Mouse (Mus musculus): ENCODE measurements around the gene Fyn. TPM values are rescaled to one million over a fixed set of nuclear protein-coding genes. Genes with fewer than 3 reads are reported as not detected.

Gene Fyn
- total and polyA plus RNA-seq, 2 experiments = 4.4 to 5.6 TPM

- WGBS = 55% methylated on average over 2 of the region's 2 CpGs
- Histone ChIP-seq H3K79me2 (ENCODE audit: control insufficient read depth, insufficient read depth, low read length) (no peaks in the 10 kb centered on the region), H3K36me3 (ENCODE audit: control insufficient read depth, insufficient read depth, low read length) (no peaks in the 10 kb centered on the region), H3K4me1 (ENCODE audit: control insufficient read depth, insufficient read depth, low read length) (no peaks in the 10 kb centered on the region; the same call in 1 of the 2 replicates), H3K4me3 (ENCODE audit: insufficient read depth, low read depth, low read length) (no peak overlapping the region), H3K27me3 (ENCODE audit: control insufficient read depth, insufficient read depth, low read length) (no peaks in the 10 kb centered on the region), H3K9ac (ENCODE audit: low read depth, low read length) (no peak overlapping the region), H3K27ac (replicated peaks; ENCODE audit: insufficient read depth, low read depth, low read length) (no peak overlapping the region)
- no peak for DNase-seq (ENCODE audit: extremely low read depth, low read depth, low spot score)
- TF ChIP-seq CTCF (IDR thresholded peaks at IDR 0.05; ENCODE audit: low read depth, low read length) (no peak), POLR2A (IDR thresholded peaks at IDR 0.05; ENCODE audit: extremely low read depth, insufficient read depth, low read length) (no peak)
Observed at GRCm38 (mm10) chr10:39415586-39415985, 46.9 kb downstream of the Fyn start.

- H3K4me1 ChIP-seq (ENCODE audit: control insufficient read depth, insufficient read depth, low read length) = peaks cover 3% of the 10 kb centered on the region; the same call in 1 of the 2 replicates
- H3K79me2 ChIP-seq (ENCODE audit: control insufficient read depth, insufficient read depth, low read length) = no peaks in the 10 kb centered on the region
- H3K27me3 ChIP-seq (ENCODE audit: control insufficient read depth, insufficient read depth, low read length) = no peaks in the 10 kb centered on the region
- no peak overlapping the region for H3K9ac ChIP-seq (ENCODE audit: low read depth, low read length)
- DNase-seq (ENCODE audit: extremely low read depth, low read depth, low spot score) = peak; percentile 27
- H3K36me3 ChIP-seq (ENCODE audit: control insufficient read depth, insufficient read depth, low read length) = no peaks in the 10 kb centered on the region
- peak overlapping the region; percentile 27; the same call in 1 of the 2 replicates for H3K27ac ChIP-seq (replicated peaks; ENCODE audit: insufficient read depth, low read depth, low read length)
- TF ChIP-seq CTCF (IDR thresholded peaks at IDR 0.05; ENCODE audit: low read depth, low read length) (no peak), POLR2A (IDR thresholded peaks at IDR 0.05; ENCODE audit: extremely low read depth, insufficient read depth, low read length) (no peak)
- no peak overlapping the region for H3K4me3 ChIP-seq (ENCODE audit: insufficient read depth, low read depth, low read length)
- 71% methylated on average over 5 of the region's 5 CpGs for WGBS
Observed at GRCm38 (mm10) chr10:39417611-39418010, 49.0 kb downstream of the Fyn start.

- no peaks in the 10 kb centered on the region for H3K27me3 ChIP-seq (ENCODE audit: control insufficient read depth, insufficient read depth, low read length)
- no peak overlapping the region for H3K27ac ChIP-seq (replicated peaks; ENCODE audit: insufficient read depth, low read depth, low read length)
- H3K4me1 ChIP-seq (ENCODE audit: control insufficient read depth, insufficient read depth, low read length) = 0 out of 2 replicates have a peak, but pooled peaks cover 3% of the 10 kb centered on the region
- H3K36me3 ChIP-seq (ENCODE audit: control insufficient read depth, insufficient read depth, low read length) = no peaks in the 10 kb centered on the region
- H3K9ac ChIP-seq (ENCODE audit: low read depth, low read length) = no peak overlapping the region
- WGBS = 75% methylated on average over 7 of the region's 7 CpGs
- H3K79me2 ChIP-seq (ENCODE audit: control insufficient read depth, insufficient read depth, low read length) = no peaks in the 10 kb centered on the region
- DNase-seq (ENCODE audit: extremely low read depth, low read depth, low spot score) = no peak
- H3K4me3 ChIP-seq (ENCODE audit: insufficient read depth, low read depth, low read length) = no peak overlapping the region
- TF ChIP-seq POLR2A (IDR thresholded peaks at IDR 0.05; ENCODE audit: extremely low read depth, insufficient read depth, low read length) (no peak), CTCF (IDR thresholded peaks at IDR 0.05; ENCODE audit: low read depth, low read length) (no peak)
Observed at GRCm38 (mm10) chr10:39418395-39418794, 49.7 kb downstream of the Fyn start.

- Histone ChIP-seq H3K4me1 (ENCODE audit: control insufficient read depth, insufficient read depth, low read length) (0 out of 2 replicates have a peak, but pooled peaks cover 3% of the 10 kb centered on the region), H3K36me3 (ENCODE audit: control insufficient read depth, insufficient read depth, low read length) (no peaks in the 10 kb centered on the region), H3K4me3 (ENCODE audit: insufficient read depth, low read depth, low read length) (no peak overlapping the region), H3K27me3 (ENCODE audit: control insufficient read depth, insufficient read depth, low read length) (no peaks in the 10 kb centered on the region), H3K9ac (ENCODE audit: low read depth, low read length) (no peak overlapping the region), H3K27ac (replicated peaks; ENCODE audit: insufficient read depth, low read depth, low read length) (no peak overlapping the region), H3K79me2 (ENCODE audit: control insufficient read depth, insufficient read depth, low read length) (no peaks in the 10 kb centered on the region; the same call in 1 of the 2 replicates)
- TF ChIP-seq POLR2A (IDR thresholded peaks at IDR 0.05; ENCODE audit: extremely low read depth, insufficient read depth, low read length) (no peak), CTCF (IDR thresholded peaks at IDR 0.05; ENCODE audit: low read depth, low read length) (no peak)
- WGBS = 74% methylated on average over 9 of the region's 9 CpGs
- peak; percentile 40 for DNase-seq (ENCODE audit: extremely low read depth, low read depth, low spot score)
Observed at GRCm38 (mm10) chr10:39420842-39421617, 52.4 kb downstream of the Fyn start.

GRCm38 (mm10) chr10:39421772-39422171 lies 53.1 kb downstream of the Fyn start:
- H3K4me3 ChIP-seq (ENCODE audit: insufficient read depth, low read depth, low read length) = no peak overlapping the region
- WGBS = 64% methylated on average over 9 of the region's 9 CpGs
- peak; percentile 72 for DNase-seq (ENCODE audit: extremely low read depth, low read depth, low spot score)

GRCm38 (mm10) chr10:39424643-39425042 lies 56.0 kb downstream of the Fyn start:
- H3K4me3 ChIP-seq (ENCODE audit: insufficient read depth, low read depth, low read length) = no peak overlapping the region
- no peaks in the 10 kb centered on the region for H3K27me3 ChIP-seq (ENCODE audit: control insufficient read depth, insufficient read depth, low read length)
- H3K27ac ChIP-seq (replicated peaks; ENCODE audit: insufficient read depth, low read depth, low read length) = no peak overlapping the region
- H3K4me1 ChIP-seq (ENCODE audit: control insufficient read depth, insufficient read depth, low read length) = 0 out of 2 replicates have a peak, but pooled peaks cover 3% of the 10 kb centered on the region
- WGBS = 92% methylated on average over 3 of the region's 3 CpGs
- H3K9ac ChIP-seq (ENCODE audit: low read depth, low read length) = no peak overlapping the region
- H3K36me3 ChIP-seq (ENCODE audit: control insufficient read depth, insufficient read depth, low read length) = no peaks in the 10 kb centered on the region
- TF ChIP-seq CTCF (IDR thresholded peaks at IDR 0.05; ENCODE audit: low read depth, low read length) (no peak), POLR2A (IDR thresholded peaks at IDR 0.05; ENCODE audit: extremely low read depth, insufficient read depth, low read length) (no peak)
- no peaks in the 10 kb centered on the region; the same call in 1 of the 2 replicates for H3K79me2 ChIP-seq (ENCODE audit: control insufficient read depth, insufficient read depth, low read length)
- DNase-seq (ENCODE audit: extremely low read depth, low read depth, low spot score) = no peak

More at GRCm38 (mm10) chr10:39421772-39422171, 53.1 kb downstream of the Fyn start:
- Histone ChIP-seq H3K79me2 (ENCODE audit: control insufficient read depth, insufficient read depth, low read length) (no peaks in the 10 kb centered on the region; the same call in 1 of the 2 replicates), H3K4me1 (ENCODE audit: control insufficient read depth, insufficient read depth, low read length) (0 out of 2 replicates have a peak, but pooled peaks cover 3% of the 10 kb centered on the region), H3K27ac (replicated peaks; ENCODE audit: insufficient read depth, low read depth, low read length) (no peak overlapping the region), H3K27me3 (ENCODE audit: control insufficient read depth, insufficient read depth, low read length) (no peaks in the 10 kb centered on the region), H3K9ac (ENCODE audit: low read depth, low read length) (no peak overlapping the region), H3K36me3 (ENCODE audit: control insufficient read depth, insufficient read depth, low read length) (no peaks in the 10 kb centered on the region)
- TF ChIP-seq CTCF (IDR thresholded peaks at IDR 0.05; ENCODE audit: low read depth, low read length) = no peak
- no peak for TF ChIP-seq POLR2A (IDR thresholded peaks at IDR 0.05; ENCODE audit: extremely low read depth, insufficient read depth, low read length)
